Mouse (Mus musculus): Measurements from ENCODE around the gene Cers5.

DNA sequence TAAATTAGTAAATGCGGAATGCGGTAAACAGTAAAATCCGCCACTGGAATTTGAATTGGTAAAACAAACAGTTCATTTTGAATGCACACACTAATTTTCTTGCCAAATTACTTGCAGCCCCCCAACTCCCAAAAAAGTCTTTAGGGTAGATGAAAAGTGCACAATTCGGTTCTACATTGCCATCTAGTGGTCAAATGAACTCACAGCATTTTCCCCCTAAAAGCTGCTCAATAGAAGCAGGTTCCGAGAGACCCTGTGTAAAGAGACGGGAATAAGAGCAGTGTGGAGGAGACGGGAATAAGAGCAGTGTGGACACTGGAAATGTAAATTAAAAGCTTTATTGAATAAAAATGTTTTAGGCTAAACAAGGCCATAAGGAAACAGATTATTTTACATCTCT, 5.5 kb upstream of the Cers5 start:
- TF ChIP-seq CTCF (IDR thresholded peaks at IDR 0.05; ENCODE audit: low read depth, low read length) (no peak), POLR2A (IDR thresholded peaks at IDR 0.05; ENCODE audit: borderline replicate concordance, low read depth, low read length) (no peak)
